Mouse (Mus musculus) ES-E14 (cell line): ENCODE results near the gene Wrnip1. TPM values are rescaled to one million over a fixed set of nuclear protein-coding genes. Genes with fewer than 3 reads are reported as not detected.

Experiments used
- DNase-seq: peaks from one replicate; pipeline ENCODE4 v3.0.0-alpha.2; 2013; ENCODE audit warnings: low read depth, low spot score
- H3K27ac ChIP-seq: 2 replicates; pipeline ENCODE4 v1.5.1; 2012; ENCODE audit warnings: low read depth, mild to moderate bottlenecking, low read length, moderate library complexity, mixed read lengths; ENCODE audit not compliant: poor library complexity, insufficient read depth, severe bottlenecking
- H3K36me3 ChIP-seq: 2 replicates; pipeline ENCODE4 v1.6.1; 2012; ENCODE audit warnings: mild to moderate bottlenecking, low read length, moderate library complexity, mixed read lengths; ENCODE audit not compliant: control insufficient read depth, poor library complexity, insufficient read depth, severe bottlenecking
- H3K4me1 ChIP-seq, 2 experiments: fragments of 150-350 bp in 1 of 2; sonication (generic) in 1 of 2; 2 replicates each; pipeline ENCODE4 v1.6.1; 2012; ENCODE audit warnings: low read length in 2 of 2, mild to moderate bottlenecking in 1 of 2, mixed read lengths in 1 of 2; ENCODE audit not compliant: control insufficient read depth in 2 of 2, insufficient read depth in 2 of 2, poor library complexity in 1 of 2
- H3K4me3 ChIP-seq, 2 experiments: fragments of 150-350 bp in 1 of 2; sonication (generic) in 1 of 2; 2 replicates each; pipeline ENCODE4 v1.5.1; 2012; ENCODE audit warnings: low read length in 2 of 2, low read depth in 1 of 2, mild to moderate bottlenecking in 1 of 2, mixed read lengths in 1 of 2; ENCODE audit not compliant: insufficient read depth in 1 of 2, poor library complexity in 1 of 2, severe bottlenecking in 1 of 2
- H3K9ac ChIP-seq: 2 replicates; pipeline ENCODE4 v1.6.1; 2012; ENCODE audit warnings: low read depth, mild to moderate bottlenecking, low read length, mixed read lengths; ENCODE audit not compliant: poor library complexity, insufficient read depth, severe bottlenecking
- H3K9me3 ChIP-seq: fragments of 150-350 bp; sonication (generic); 2 replicates; pipeline ENCODE4 v1.6.1; 2012; ENCODE audit warnings: low read depth, mild to moderate bottlenecking, low read length; ENCODE audit not compliant: control insufficient read depth, insufficient read depth
- CHD2 ChIP-seq: IDR thresholded peaks from 2 replicates; pipeline ENCODE4 v1.6.1; 2014; ENCODE audit warnings: mild to moderate bottlenecking, low read depth, low read length, inconsistent platforms
- HCFC1 ChIP-seq: IDR thresholded peaks from 2 replicates; pipeline ENCODE4 v1.6.1; 2012; ENCODE audit warnings: low read length, inconsistent platforms, borderline replicate concordance; ENCODE audit not compliant: insufficient read depth
- MAFK ChIP-seq: IDR thresholded peaks from 2 replicates; pipeline ENCODE4 v1.6.1; 2014; ENCODE audit warnings: mild to moderate bottlenecking, low read depth, low read length, inconsistent platforms; ENCODE audit not compliant: insufficient read depth
- ZC3H11A ChIP-seq: IDR thresholded peaks from 2 replicates; pipeline ENCODE4 v1.6.1; 2012; ENCODE audit warnings: low read depth, mild to moderate bottlenecking, inconsistent platforms, low read length, borderline replicate concordance
- ZNF384 ChIP-seq: IDR thresholded peaks from 2 replicates; pipeline ENCODE4 v1.6.1; 2012; ENCODE audit warnings: low read depth, low read length, inconsistent platforms
- in situ Hi-C, 2 experiments: fragments of 600-800 bp; cut with MboI; formaldehyde crosslinking; loops; one replicate each; pipeline ENCODE4 v1.15.1; 2025; ENCODE audit warnings: low sequenced_read_pairs in 2 of 2, inconsistent platforms in 1 of 2; ENCODE audit not compliant: unreplicated experiment in 2 of 2
- total RNA-seq: library from RNA; depleted of rRNA; stranded (reverse); fragments of 300-350 nt; gene quantifications from 2 replicates; pipeline ENCODE4 v1.2.3, GENCODE M21; 2012

Gene Wrnip1
- total RNA-seq, 1 experiment, result 44.8 TPM

DNA sequence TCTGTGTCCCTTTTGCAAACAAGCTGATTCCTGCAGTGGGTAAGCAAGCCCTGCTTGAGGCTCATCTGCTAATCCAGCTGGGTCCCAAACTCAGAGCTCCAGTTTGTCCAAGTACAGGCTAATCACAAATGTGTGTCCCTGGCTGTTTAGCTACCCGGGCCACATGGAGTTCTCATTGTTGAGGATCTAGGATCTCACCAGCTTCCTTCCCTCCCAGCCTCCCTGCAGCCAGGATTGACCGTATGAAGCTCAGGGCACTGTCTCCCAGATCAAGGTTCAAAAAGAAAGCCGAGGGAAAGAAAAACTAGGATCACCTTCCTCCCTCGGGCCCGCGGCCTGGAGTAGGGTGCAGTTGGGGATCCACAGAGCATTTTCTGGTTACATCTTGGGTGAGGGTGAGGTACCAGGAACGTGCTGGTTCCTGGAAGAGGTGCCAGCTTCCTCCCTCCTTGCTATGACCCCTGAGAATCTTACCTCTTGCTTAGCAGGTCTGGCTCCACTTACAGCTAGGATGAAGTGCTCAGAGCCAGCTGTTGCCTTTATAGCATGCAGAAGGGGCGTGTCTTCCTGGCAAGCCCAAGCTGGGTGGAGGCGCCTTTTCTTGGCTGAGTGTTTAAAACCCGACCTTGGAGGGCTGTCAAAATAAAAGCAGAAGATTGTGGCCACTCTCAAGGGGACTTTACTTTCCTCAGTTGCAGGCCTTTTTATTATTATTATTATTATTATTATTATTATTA lies 49.0 kb downstream of the Wrnip1 start, which contains the start of gene Serpinb1a:
TSS of gene Serpinb1a (minus strand) at position 518 of the 737 bp plus-strand sequence.
- in situ Hi-C loops, result no loop called here
- H3K4me3 ChIP-seq, result no peak within 1 kb of the TSS
- no peak for DNase-seq
- H3K9me3 ChIP-seq, result no peaks in the 10 kb centered on the region
- H3K9ac ChIP-seq, result no peak within 1 kb of the TSS
- peaks cover 2 to 3% of the 10 kb centered on the region in 2 experiments; a peak in 1 of 4 replicates for H3K4me1 ChIP-seq
- TF ChIP-seq MAFK, result no peak
- TF ChIP-seq ZNF384, result no peak
- TF ChIP-seq ZC3H11A, result no peak
- no peak for TF ChIP-seq HCFC1
- TF ChIP-seq CHD2, result no peak
- H3K36me3 ChIP-seq, result no peaks in the 10 kb centered on the region
- no peak within 1 kb of the TSS for H3K27ac ChIP-seq

DNA sequence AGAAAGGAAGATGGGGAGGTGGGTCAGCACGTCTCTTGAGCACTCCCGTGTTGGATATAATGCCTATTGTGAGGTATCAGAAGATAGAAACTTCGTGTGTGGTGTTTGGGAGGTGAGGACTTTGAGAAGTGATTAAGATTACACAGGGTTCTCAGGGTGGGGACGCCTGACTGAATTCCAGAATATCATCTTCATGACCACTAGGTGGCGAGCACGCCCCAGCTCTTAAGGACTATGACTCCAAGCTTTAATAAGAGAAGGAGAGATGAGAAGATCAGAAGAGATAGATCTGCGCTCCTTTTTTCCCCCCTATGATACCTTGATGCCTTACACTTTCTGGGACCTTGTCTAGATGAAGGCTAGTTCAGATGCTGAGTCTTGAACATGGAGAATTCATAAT lies 50.1 kb downstream of the Wrnip1 start:
- no peak for TF ChIP-seq ZC3H11A
- no peak for TF ChIP-seq MAFK
- no peak for TF ChIP-seq HCFC1
- no peak for TF ChIP-seq CHD2
- TF ChIP-seq ZNF384, result no peak
- peak; percentile 57 for DNase-seq
- no peak overlapping the region for H3K27ac ChIP-seq

DNA sequence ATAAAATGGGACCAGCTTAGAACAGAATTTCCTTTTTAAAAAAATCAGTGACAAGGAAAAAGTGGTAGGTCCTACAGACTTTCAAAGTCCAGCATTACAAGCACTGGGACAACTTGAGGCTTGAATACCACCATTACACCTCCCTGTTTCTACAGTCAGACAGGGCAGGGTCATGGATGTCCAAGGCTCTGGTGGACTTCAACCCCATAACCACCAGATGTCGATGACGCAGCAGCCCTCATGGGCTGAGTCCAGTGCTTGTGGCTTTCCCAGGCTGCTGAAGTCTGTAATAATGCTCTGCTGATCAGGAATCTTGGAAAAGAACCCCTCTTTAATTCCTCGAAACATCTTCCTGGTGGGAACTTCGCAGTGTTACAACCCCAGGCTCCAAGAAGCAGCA lies 50.7 kb downstream of the Wrnip1 start:
- TF ChIP-seq HCFC1, result no peak
- no peak for TF ChIP-seq ZNF384
- no peak for TF ChIP-seq CHD2
- Histone ChIP-seq H3K4me3 (no peak overlapping the region), H3K36me3 (no peaks in the 10 kb centered on the region), H3K4me1 (peaks cover 2 to 3% of the 10 kb centered on the region in 2 experiments; a peak in 1 of 4 replicates), H3K9me3 (no peaks in the 10 kb centered on the region), H3K27ac (no peak overlapping the region), H3K9ac (no peak overlapping the region)
- DNase-seq, result no peak
- in situ Hi-C loops, result no loop called here

More for the DNA sequence above, 50.1 kb downstream of the Wrnip1 start:
- H3K4me1 ChIP-seq, result peaks cover 2 to 3% of the 10 kb centered on the region in 2 experiments; a peak in 1 of 4 replicates
- no peaks in the 10 kb centered on the region for H3K36me3 ChIP-seq
- no peak overlapping the region for H3K4me3 ChIP-seq
- no peak overlapping the region for H3K9ac ChIP-seq
- in situ Hi-C loops, result no loop called here
- H3K9me3 ChIP-seq, result no peaks in the 10 kb centered on the region

- H3K9me3 ChIP-seq, result no peaks in the 10 kb centered on the region
- H3K9ac ChIP-seq, result no peak overlapping the region
- no peak overlapping the region for H3K4me3 ChIP-seq
- peaks cover 2 to 3% of the 10 kb centered on the region in 2 experiments; a peak in 1 of 4 replicates for H3K4me1 ChIP-seq
- DNase-seq, result no peak
- H3K27ac ChIP-seq, result no peak overlapping the region
- no peaks in the 10 kb centered on the region for H3K36me3 ChIP-seq
- in situ Hi-C loops, result no loop called here
- TF ChIP-seq ZNF384, result no peak
- no peak for TF ChIP-seq CHD2
- no peak for TF ChIP-seq HCFC1
- no peak for TF ChIP-seq ZC3H11A
- TF ChIP-seq MAFK, result no peak
Measured at GRCm38 (mm10) chr13:32853073-32853472, 51.2 kb downstream of the Wrnip1 start.

GRCm38 (mm10) chr13:32860821-32861220 lies 59.0 kb downstream of the Wrnip1 start:
- no peak for DNase-seq
- Histone ChIP-seq H3K9me3 (no peaks in the 10 kb centered on the region), H3K27ac (no peak overlapping the region), H3K9ac (no peak overlapping the region), H3K4me3 (no peak overlapping the region), H3K36me3 (no peaks in the 10 kb centered on the region), H3K4me1 (no peaks in the 10 kb centered on the region)
- in situ Hi-C loops, result no loop called here
- no peak for TF ChIP-seq CHD2
- TF ChIP-seq HCFC1, result no peak
- TF ChIP-seq ZC3H11A, result no peak
- no peak for TF ChIP-seq ZNF384
- no peak for TF ChIP-seq MAFK
